26 mouse cellular contexts compared by ENCODE assay signal in the genomic region with DNA sequence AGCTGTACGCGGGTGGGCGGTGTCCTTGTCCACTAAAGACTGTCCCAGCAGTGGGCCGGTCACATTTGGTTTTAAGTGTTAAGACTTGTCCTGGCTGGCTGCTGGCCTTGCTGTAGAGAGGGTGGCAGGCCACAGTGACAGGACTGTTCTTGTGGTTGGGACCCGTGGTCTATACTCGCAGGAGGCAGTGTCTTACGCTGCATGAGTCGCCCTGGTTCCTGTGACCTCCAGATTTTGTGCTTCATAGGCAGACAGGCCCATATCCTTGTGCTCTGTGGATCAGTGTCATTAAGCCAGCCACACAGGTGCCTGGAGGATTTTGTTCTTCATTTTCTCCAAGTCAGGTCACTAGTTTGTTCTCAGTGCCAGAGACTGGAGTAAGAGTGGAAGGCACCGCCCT. TPM values are rescaled to one million over a fixed set of nuclear protein-coding genes. Genes with fewer than 3 reads are reported as not detected.
"Had no signal": no experiment of that assay in that cellular context is flagged by ENCODE, and none has a peak within 500 bp of the region (broad histone marks: within the 10 kb centered on the region; RNA-seq: fewer than 3 reads in every experiment).

No protein-coding gene starts in this region.

- H3K9me3 ChIP-seq: lung, embryonic 15.5 days; megakaryocyte, embryonic 14.5 days; midbrain, embryonic 13.5 days; midbrain, embryonic 15.5 days; neural tube, embryonic 13.5 days; neural tube, embryonic 15.5 days had no signal

- ATAC-seq: lung, postnatal 0 days; midbrain, embryonic 13.5 days; midbrain, embryonic 15.5 days had no signal

- H3K27me3 ChIP-seq: lung, embryonic 15.5 days; megakaryocyte, embryonic 14.5 days; midbrain, embryonic 13.5 days; midbrain, embryonic 15.5 days; neural tube, embryonic 13.5 days; neural tube, embryonic 15.5 days had no signal

- H3K4me3 ChIP-seq: lung, embryonic 15.5 days; megakaryocyte, embryonic 14.5 days; midbrain, embryonic 13.5 days; midbrain, embryonic 15.5 days; neural tube, embryonic 13.5 days; neural tube, embryonic 15.5 days had no signal

- H3K4me2 ChIP-seq: lung, embryonic 15.5 days; midbrain, embryonic 11.5 days; midbrain, embryonic 13.5 days; midbrain, embryonic 15.5 days; neural tube, embryonic 13.5 days; neural tube, embryonic 15.5 days had no signal

- DNase-seq: lung, adult 2 months; lung, postnatal 14 days; lung, postnatal 36 days; retina, postnatal 1 day; right cerebral cortex, adult 18-20 months; right cerebral cortex, postnatal 25 days; right cerebral cortex, postnatal 4 days; spleen, adult 18-20 months; thymus, adult 18-20 months; thymus, postnatal 14 days; thymus, postnatal 36 days had no signal

- H3K27ac ChIP-seq: lung, embryonic 15.5 days; macrophage; midbrain, embryonic 13.5 days; midbrain, embryonic 15.5 days; neural tube, embryonic 13.5 days; neural tube, embryonic 15.5 days had no signal

- H3K9ac ChIP-seq: lung, embryonic 15.5 days; midbrain, embryonic 13.5 days; midbrain, embryonic 15.5 days; neural tube, embryonic 13.5 days; neural tube, embryonic 15.5 days had no signal

RNA-seq across cellular contexts. Expression of a gene that starts 24.0 kb away (rescaled TPM):
- total RNA-seq: megakaryocyte progenitor cell, adult 5-6 weeks; midbrain, postnatal 0 days; monocyte, adult 5-6 weeks had no signal
- polyA plus RNA-seq: lung, adult 2 months; lung, postnatal 0 days; macrophage; midbrain, embryonic 11.5 days; midbrain, embryonic 13.5 days; neural tube, embryonic 11.5 days; neural tube, embryonic 13.5 days; neural tube, embryonic 15.5 days; small intestine, adult 2 months; stomach, embryonic 14.5 days had no signal

RNA-seq across cellular contexts. Expression of a gene that starts 55.6 kb away (rescaled TPM):
- total RNA-seq: midbrain, postnatal 0 days had no signal
